ENCODE assay signal across 18 mouse cellular contexts in the genomic region with DNA sequence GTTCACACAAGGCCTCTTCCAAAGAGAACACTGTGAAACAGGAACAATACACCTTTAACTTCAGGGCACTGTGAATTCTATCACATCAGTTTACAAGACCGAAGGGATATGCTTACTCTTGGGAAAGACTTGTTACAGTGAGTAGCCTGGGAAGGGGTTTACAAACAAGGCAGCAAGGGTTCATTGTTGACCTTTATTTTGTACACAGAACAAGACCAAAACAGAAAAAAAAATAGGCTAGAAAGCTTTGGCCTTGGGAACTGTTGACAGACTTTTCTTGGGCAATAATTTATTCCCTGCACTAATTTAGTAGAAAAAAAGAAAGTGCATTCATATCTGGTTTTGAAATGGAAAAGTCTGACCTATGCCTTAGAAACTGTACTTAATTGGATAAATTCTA. TPM values are rescaled to one million over a fixed set of nuclear protein-coding genes. Genes with fewer than 3 reads are reported as not detected.
A peak's percentile ranks its signal among the peaks of the same experiment; 100 is the strongest.
DNase-seq lines count a peak whose midpoint lies in the region; ATAC-seq and TF ChIP-seq lines count a peak whose summit lies in the region.
"Had no signal": no experiment of that assay in that cellular context is flagged by ENCODE, and none has a peak within 500 bp of the region (broad histone marks: within the 10 kb centered on the region; RNA-seq: fewer than 3 reads in every experiment).

No protein-coding gene starts in this region.

- 70% methylated on average over 1 of the region's 1 CpGs for WGBS in forebrain, embryonic 11.5 days
- WGBS in forebrain, embryonic 10.5 days: 93% methylated on average over 1 of the region's 1 CpGs
- WGBS in liver, adult 2 months: 12% methylated on average over 1 of the region's 1 CpGs
- WGBS in liver, embryonic 12.5 days (ENCODE audit: insufficient replicate concordance): 52% methylated on average over 1 of the region's 1 CpGs
- 62% methylated on average over 1 of the region's 1 CpGs for WGBS in forebrain, embryonic 15.5 days
- WGBS in midbrain, embryonic 16.5 days: 72% methylated on average over 1 of the region's 1 CpGs

- peaks cover 27% of the 10 kb centered on the region for H3K4me1 ChIP-seq in forebrain, embryonic 11.5 days (replicated peaks; ENCODE audit: control insufficient read depth, insufficient read depth, low read length)
- H3K4me1 ChIP-seq in forebrain, embryonic 10.5 days: peaks cover 70% of the 10 kb centered on the region
- H3K4me1 ChIP-seq in liver, adult 2 months (ENCODE audit: control insufficient read depth, insufficient read depth, low read length): peaks cover 30% of the 10 kb centered on the region
- H3K4me1 ChIP-seq in liver, embryonic 12.5 days: peaks cover 49% of the 10 kb centered on the region
- H3K4me1 ChIP-seq in forebrain, embryonic 15.5 days: peaks cover 66% of the 10 kb centered on the region
- peaks cover 53% of the 10 kb centered on the region for H3K4me1 ChIP-seq in midbrain, embryonic 16.5 days (ENCODE audit: control insufficient read depth, insufficient read depth, low read length)

- H3K27ac ChIP-seq in forebrain, embryonic 11.5 days (ENCODE audit: low read depth, low read length): no peak overlapping the region
- no peak overlapping the region for H3K27ac ChIP-seq in forebrain, embryonic 10.5 days
- peak overlapping the region; percentile 38 for H3K27ac ChIP-seq in liver, adult 2 months (replicated peaks; ENCODE audit: insufficient read depth, low read depth, low read length)
- no peak overlapping the region for H3K27ac ChIP-seq in liver, embryonic 12.5 days
- no peak overlapping the region for H3K27ac ChIP-seq in forebrain, embryonic 15.5 days (replicated peaks)
- H3K27ac ChIP-seq in midbrain, embryonic 16.5 days (ENCODE audit: low read length): no peak overlapping the region
- H3K27ac ChIP-seq: embryonic facial prominence, embryonic 13.5 days; limb, embryonic 12.5 days had no signal

- H3K36me3 ChIP-seq in forebrain, embryonic 11.5 days (ENCODE audit: control insufficient read depth, insufficient read depth, low read length): no peaks in the 10 kb centered on the region
- no peaks in the 10 kb centered on the region; the same call in 1 of the 2 replicates for H3K36me3 ChIP-seq in forebrain, embryonic 10.5 days (replicated peaks)
- no peaks in the 10 kb centered on the region for H3K36me3 ChIP-seq in liver, adult 2 months (ENCODE audit: control insufficient read depth, insufficient read depth, low read length)
- H3K36me3 ChIP-seq in liver, embryonic 12.5 days: no peaks in the 10 kb centered on the region
- no peaks in the 10 kb centered on the region for H3K36me3 ChIP-seq in forebrain, embryonic 15.5 days
- no peaks in the 10 kb centered on the region for H3K36me3 ChIP-seq in midbrain, embryonic 16.5 days (ENCODE audit: control insufficient read depth, insufficient read depth, low read length)
- H3K36me3 ChIP-seq: embryonic facial prominence, embryonic 13.5 days; limb, embryonic 12.5 days had no signal

- no peaks in the 10 kb centered on the region for H3K27me3 ChIP-seq in forebrain, embryonic 11.5 days (ENCODE audit: control insufficient read depth, insufficient read depth, low read length)
- no peaks in the 10 kb centered on the region for H3K27me3 ChIP-seq in forebrain, embryonic 10.5 days (ENCODE audit: poor library complexity, severe bottlenecking)
- no peaks in the 10 kb centered on the region for H3K27me3 ChIP-seq in liver, adult 2 months (ENCODE audit: control insufficient read depth, insufficient read depth, low read length)
- peaks cover 22% of the 10 kb centered on the region for H3K27me3 ChIP-seq in liver, embryonic 12.5 days (replicated peaks)
- no peaks in the 10 kb centered on the region for H3K27me3 ChIP-seq in forebrain, embryonic 15.5 days
- H3K27me3 ChIP-seq in midbrain, embryonic 16.5 days (ENCODE audit: control insufficient read depth, insufficient read depth, low read depth, low read length): no peaks in the 10 kb centered on the region
- H3K27me3 ChIP-seq: embryonic facial prominence, embryonic 13.5 days; limb, embryonic 12.5 days had no signal

- H3K9ac ChIP-seq in forebrain, embryonic 11.5 days (ENCODE audit: low read length): no peak overlapping the region
- H3K9ac ChIP-seq in liver, adult 2 months (ENCODE audit: low read depth, low read length): no peak overlapping the region
- no peak overlapping the region for H3K9ac ChIP-seq in liver, embryonic 12.5 days
- H3K9ac ChIP-seq in forebrain, embryonic 15.5 days (replicated peaks): no peak overlapping the region
- no peak overlapping the region for H3K9ac ChIP-seq in midbrain, embryonic 16.5 days (ENCODE audit: low read depth, low read length)
- H3K9ac ChIP-seq: embryonic facial prominence, embryonic 13.5 days; limb, embryonic 12.5 days had no signal

- peak overlapping the region; percentile 3; the same call in 1 of the 2 replicates for H3K4me2 ChIP-seq in forebrain, embryonic 11.5 days (ENCODE audit: low read depth, low read length, severe bottlenecking)
- H3K4me2 ChIP-seq in liver, embryonic 12.5 days: no peak overlapping the region
- peak overlapping the region; percentile 8 for H3K4me2 ChIP-seq in forebrain, embryonic 15.5 days (replicated peaks)
- H3K4me2 ChIP-seq in midbrain, embryonic 16.5 days (ENCODE audit: low read length): peak overlapping the region; percentile 35
- H3K4me2 ChIP-seq: embryonic facial prominence, embryonic 13.5 days; limb, embryonic 12.5 days had no signal

- no peak overlapping the region for H3K4me3 ChIP-seq in forebrain, embryonic 11.5 days (ENCODE audit: low read depth, low read length)
- H3K4me3 ChIP-seq in forebrain, embryonic 10.5 days: no peak overlapping the region; the same call in 1 of the 2 replicates
- H3K4me3 ChIP-seq in liver, adult 2 months (ENCODE audit: insufficient read depth, low read depth, low read length): no peak overlapping the region; the same call in 1 of the 2 replicates
- no peak overlapping the region for H3K4me3 ChIP-seq in liver, embryonic 12.5 days
- H3K4me3 ChIP-seq in forebrain, embryonic 15.5 days: 0 out of 2 replicates have a peak overlapping the region, but pooled peaks have one; percentile 6
- 0 out of 2 replicates have a peak overlapping the region, but pooled peaks have one; percentile 4 for H3K4me3 ChIP-seq in midbrain, embryonic 16.5 days (ENCODE audit: low read depth, low read length)
- H3K4me3 ChIP-seq: embryonic facial prominence, embryonic 13.5 days; limb, embryonic 12.5 days had no signal

- peaks cover 29% of the 10 kb centered on the region for H3K79me2 ChIP-seq in liver, adult 2 months (ENCODE audit: control insufficient read depth, insufficient read depth, low read length)

- ATAC-seq in forebrain, embryonic 11.5 days (replicated peaks; ENCODE audit: low FRiP score): no peak
- ATAC-seq in liver, embryonic 12.5 days: no peak
- ATAC-seq in forebrain, embryonic 15.5 days (replicated peaks): no peak
- no peak for ATAC-seq in midbrain, embryonic 16.5 days
- ATAC-seq: intestine, postnatal 0 days had no signal

- H3K9me3 ChIP-seq in forebrain, embryonic 11.5 days (ENCODE audit: control insufficient read depth, low read length): no peaks in the 10 kb centered on the region
- H3K9me3 ChIP-seq in forebrain, embryonic 10.5 days: no peaks in the 10 kb centered on the region
- no peaks in the 10 kb centered on the region for H3K9me3 ChIP-seq in liver, embryonic 12.5 days (replicated peaks)
- no peaks in the 10 kb centered on the region for H3K9me3 ChIP-seq in forebrain, embryonic 15.5 days
- no peaks in the 10 kb centered on the region for H3K9me3 ChIP-seq in midbrain, embryonic 16.5 days (replicated peaks; ENCODE audit: control insufficient read depth, low read length, poor library complexity, severe bottlenecking)
- H3K9me3 ChIP-seq: embryonic facial prominence, embryonic 13.5 days; limb, embryonic 12.5 days had no signal

- no peak for DNase-seq in forebrain, embryonic 11.5 days (ENCODE audit: low spot score)
- DNase-seq in forebrain, embryonic 10.5 days (ENCODE audit: extremely low spot score, low spot score): no peak
- peak; percentile 90 for DNase-seq in liver, adult 2 months (ENCODE audit: extremely low read depth, low read depth, low spot score)
- no peak for DNase-seq in adrenal gland, adult 8-10 months
- no peak for DNase-seq in kidney, postnatal 4 days
- DNase-seq: adrenal gland, postnatal 36 days; cerebellum, adult 11 months; gastrocnemius, postnatal 10 days; kidney, postnatal 10 days; layer of hippocampus, postnatal 36 days; lung, adult 2 months; right cerebral cortex, postnatal 25 days had no signal

- TF ChIP-seq CTCF in liver, adult 2 months (IDR thresholded peaks at IDR 0.05; ENCODE audit: low read depth, low read length): no peak

- no peak for TF ChIP-seq POLR2A in liver, adult 2 months (IDR thresholded peaks at IDR 0.05; ENCODE audit: extremely low read depth, insufficient read depth, low read length)

RNA-seq across cellular contexts. Expression of a gene that starts 3.0 kb away (rescaled TPM):
- polyA plus RNA-seq in forebrain, embryonic 11.5 days (2014; fragmentation: Nextera tagmentation; extraction: Ambion mirVana): 93.3 and 96.4 TPM in 2 replicates
- 55.9 and 59.8 TPM in 2 replicates for polyA plus RNA-seq in forebrain, embryonic 10.5 days (2016; fragmentation: Nextera tagmentation; extraction: Ambion mirVana)
- 74.4 and 94.2 TPM in 2 replicates for total RNA-seq in liver, adult 2 months (2014; rRNA removed)
- 38.4 and 41.2 TPM in 2 replicates for polyA plus RNA-seq in liver, adult 2 months (2012; rRNA removed)
- 9.1 and 9.2 TPM in 2 replicates for polyA plus RNA-seq in liver, embryonic 12.5 days (2016; fragmentation: Nextera tagmentation; extraction: Ambion mirVana)
- 135 and 141 TPM in 2 replicates for polyA plus RNA-seq in forebrain, embryonic 15.5 days (2015; fragmentation: Nextera tagmentation; extraction: Ambion mirVana)
- polyA plus RNA-seq in midbrain, embryonic 16.5 days (2015; fragmentation: Nextera tagmentation; extraction: Ambion mirVana): 118 and 142 TPM in 2 replicates
- total RNA-seq in adrenal gland, adult 8-10 months (2022): 100 to 1,000 TPM; 136 to 190 (median 174) TPM

Comparison
In these comparisons a context has a peak if more than half of its experiments do, and no peak if none do; other contexts are left out.
1. H3K4me3 ChIP-seq: peak in forebrain, embryonic 15.5 days (single experiment) and midbrain, embryonic 16.5 days (single experiment); none in forebrain, embryonic 11.5 days (single experiment), forebrain, embryonic 10.5 days (single experiment), liver, adult 2 months (single experiment) and liver, embryonic 12.5 days (single experiment).